Mouse (Mus musculus): Measurements from ENCODE around the gene Olfr873. TPM values are rescaled to one million over a fixed set of nuclear protein-coding genes. Genes with fewer than 3 reads are reported as not detected.
"Not testable (repeated sequence)": the region's sequence is repeated elsewhere in the genome, so short reads cannot be mapped to it uniquely, and the experiment has no call there.

Olfr873 gene
- total RNA-seq (2014; rRNA removed): not detected in 2 replicates
- polyA plus RNA-seq (2015; fragmentation: Nextera tagmentation; extraction: Ambion mirVana): not detected in 2 replicates

GRCm38 (mm10) chr9:20298232-20298631 is at the start of gene Olfr873:
Gene Olfr873 (plus strand): TSS chr9:20298532.
- no peaks in the 10 kb centered on the region for H3K9me3 ChIP-seq (ENCODE audit: low read length)
- no peaks in the 10 kb centered on the region for H3K4me1 ChIP-seq (ENCODE audit: insufficient read depth)
- TF ChIP-seq CTCF (IDR thresholded peaks at IDR 0.05; ENCODE audit: low read depth): no peak
- H3K9ac ChIP-seq: no peak within 1 kb of the TSS
- no peaks in the 10 kb centered on the region for H3K27me3 ChIP-seq (ENCODE audit: insufficient read depth, low read length)
- no peak for DNase-seq
- WGBS: 94% methylated on average over 1 of the region's 1 CpGs
- no peaks in the 10 kb centered on the region for H3K36me3 ChIP-seq (ENCODE audit: insufficient read depth)
- no peak within 1 kb of the TSS for H3K27ac ChIP-seq (ENCODE audit: low read depth, low read length)
- no peak within 1 kb of the TSS for H3K4me3 ChIP-seq (ENCODE audit: low read depth, low read length)
- no peak for ATAC-seq
- no peak within 1 kb of the TSS for H3K4me2 ChIP-seq (ENCODE audit: low read depth)

- no peak within 1 kb of the TSS for H3K4me3 ChIP-seq (ENCODE audit: low read depth, low read length)
- H3K4me1 ChIP-seq (ENCODE audit: insufficient read depth): no peaks in the 10 kb centered on the region
- no peaks in the 10 kb centered on the region for H3K36me3 ChIP-seq (ENCODE audit: insufficient read depth)
- ATAC-seq (no peak), DNase-seq (no peak)
- H3K27ac ChIP-seq (ENCODE audit: low read depth, low read length): no peak within 1 kb of the TSS
- 86% methylated on average over 1 of the region's 1 CpGs for WGBS
- TF ChIP-seq CTCF (IDR thresholded peaks at IDR 0.05; ENCODE audit: low read depth): no peak
- no peaks in the 10 kb centered on the region for H3K9me3 ChIP-seq (ENCODE audit: low read length)
- no peak within 1 kb of the TSS for H3K4me2 ChIP-seq (ENCODE audit: low read depth)
- H3K9ac ChIP-seq: no peak within 1 kb of the TSS
- H3K27me3 ChIP-seq (ENCODE audit: insufficient read depth, low read length): no peaks in the 10 kb centered on the region
Observed at GRCm38 (mm10) chr9:20282051-20282450, 16.3 kb upstream of the Olfr873 start, which contains the start of gene Olfr39. Gene Olfr39 (plus strand): TSS chr9:20282351.

- not testable (repeated sequence) for H3K9ac ChIP-seq; H3K36me3 ChIP-seq (ENCODE audit: insufficient read depth); H3K27ac ChIP-seq (ENCODE audit: low read depth, low read length); H3K4me1 ChIP-seq (ENCODE audit: insufficient read depth); H3K27me3 ChIP-seq (ENCODE audit: insufficient read depth, low read length); H3K9me3 ChIP-seq (ENCODE audit: low read length); DNase-seq; ATAC-seq; H3K4me2 ChIP-seq (ENCODE audit: low read depth); H3K4me3 ChIP-seq (ENCODE audit: low read depth, low read length)
- 78% methylated on average over 5 of the region's 5 CpGs for WGBS
Observed at GRCm38 (mm10) chr9:20295562-20295961, 2.8 kb upstream of the Olfr873 start.

- no peak for DNase-seq
- Histone ChIP-seq H3K27me3 (ENCODE audit: insufficient read depth, low read length) (no peaks in the 10 kb centered on the region), H3K4me1 (ENCODE audit: insufficient read depth) (no peaks in the 10 kb centered on the region), H3K27ac (ENCODE audit: low read depth, low read length) (no peak within 1 kb of the TSS), H3K4me3 (ENCODE audit: low read depth, low read length) (no peak within 1 kb of the TSS), H3K36me3 (ENCODE audit: insufficient read depth) (no peaks in the 10 kb centered on the region), H3K9ac (no peak within 1 kb of the TSS), H3K4me2 (ENCODE audit: low read depth) (no peak within 1 kb of the TSS), H3K9me3 (ENCODE audit: low read length) (no peaks in the 10 kb centered on the region)
- TF ChIP-seq CTCF (IDR thresholded peaks at IDR 0.05; ENCODE audit: low read depth): no peak
- ATAC-seq: no peak
Observed at GRCm38 (mm10) chr9:20335994-20336393, 37.7 kb downstream of the Olfr873 start, which contains the start of gene Olfr18. Gene Olfr18 (minus strand): TSS chr9:20336094.

GRCm38 (mm10) chr9:20348501-20348900 is 50.2 kb downstream of the Olfr873 start:
- H3K4me2 ChIP-seq (ENCODE audit: low read depth): no peak overlapping the region
- no peak for DNase-seq
- no peaks in the 10 kb centered on the region for H3K27me3 ChIP-seq (ENCODE audit: insufficient read depth, low read length)
- no peak overlapping the region for H3K27ac ChIP-seq (ENCODE audit: low read depth, low read length)
- no peak overlapping the region for H3K9ac ChIP-seq
- H3K9me3 ChIP-seq (ENCODE audit: low read length): no peaks in the 10 kb centered on the region
- peaks cover 36% of the 10 kb centered on the region for H3K36me3 ChIP-seq (ENCODE audit: insufficient read depth)
- whole genome bisulfite sequencing: 89% methylated on average over 4 of the region's 4 CpGs
- no peaks in the 10 kb centered on the region for H3K4me1 ChIP-seq (ENCODE audit: insufficient read depth)
- ATAC-seq: no peak
- TF ChIP-seq CTCF (IDR thresholded peaks at IDR 0.05; ENCODE audit: low read depth): no peak
- H3K4me3 ChIP-seq (ENCODE audit: low read depth, low read length): no peak overlapping the region

Other genes starting within 250 kb of the Olfr873 start
- not detected in 2 replicates for gene Olfr867, start 241.0 kb upstream of the Olfr873 start, total RNA-seq (2014; rRNA removed)
- not detected in 2 replicates for gene Olfr867, start 241.0 kb upstream of the Olfr873 start, polyA plus RNA-seq (2015; fragmentation: Nextera tagmentation; extraction: Ambion mirVana)
- gene Olfr868, start 199.9 kb upstream of the Olfr873 start, total RNA-seq (2014; rRNA removed): not detected in 2 replicates
- gene Olfr868, start 199.9 kb upstream of the Olfr873 start, polyA plus RNA-seq (2015; fragmentation: Nextera tagmentation; extraction: Ambion mirVana): not detected in 2 replicates
- not detected in 2 replicates for gene Olfr869, start 169.5 kb upstream of the Olfr873 start, total RNA-seq (2014; rRNA removed)
- gene Olfr869, start 169.5 kb upstream of the Olfr873 start, polyA plus RNA-seq (2015; fragmentation: Nextera tagmentation; extraction: Ambion mirVana): not detected in 2 replicates
- gene Olfr870, start 124.5 kb upstream of the Olfr873 start, total RNA-seq (2014; rRNA removed): not detected in 2 replicates
- not detected in 2 replicates for gene Olfr870, start 124.5 kb upstream of the Olfr873 start, polyA plus RNA-seq (2015; fragmentation: Nextera tagmentation; extraction: Ambion mirVana)
- not detected in 2 replicates for gene Olfr871, start 86.3 kb upstream of the Olfr873 start, total RNA-seq (2014; rRNA removed)
- not detected in 2 replicates for gene Olfr871, start 86.3 kb upstream of the Olfr873 start, polyA plus RNA-seq (2015; fragmentation: Nextera tagmentation; extraction: Ambion mirVana)
- not detected in 2 replicates for gene Olfr872, start 61.4 kb upstream of the Olfr873 start, total RNA-seq (2014; rRNA removed)
- gene Olfr872, start 61.4 kb upstream of the Olfr873 start, polyA plus RNA-seq (2015; fragmentation: Nextera tagmentation; extraction: Ambion mirVana): not detected in 2 replicates
- not detected in 2 replicates for gene Olfr39, start 16.2 kb upstream of the Olfr873 start, total RNA-seq (2014; rRNA removed)
- not detected in 2 replicates for gene Olfr39, start 16.2 kb upstream of the Olfr873 start, polyA plus RNA-seq (2015; fragmentation: Nextera tagmentation; extraction: Ambion mirVana)
- 0.10 TPM in 1 of 2 replicates, not detected in the other for gene Olfr18, start 37.6 kb downstream of the Olfr873 start, total RNA-seq (2014; rRNA removed)
- gene Olfr18, start 37.6 kb downstream of the Olfr873 start, polyA plus RNA-seq (2015; fragmentation: Nextera tagmentation; extraction: Ambion mirVana): 0.13 TPM in 1 of 2 replicates, not detected in the other
- gene Zfp560, start 86.6 kb downstream of the Olfr873 start, total RNA-seq (2014; rRNA removed): 51.3 and 55.8 TPM in 2 replicates
- 88.3 and 119 TPM in 2 replicates for gene Zfp560, start 86.6 kb downstream of the Olfr873 start, polyA plus RNA-seq (2015; fragmentation: Nextera tagmentation; extraction: Ambion mirVana)
- gene Zfp26, start 161.6 kb downstream of the Olfr873 start, total RNA-seq (2014; rRNA removed): 35.3 and 40.6 TPM in 2 replicates
- 6.3 and 9.2 TPM in 2 replicates for gene Zfp26, start 161.6 kb downstream of the Olfr873 start, polyA plus RNA-seq (2015; fragmentation: Nextera tagmentation; extraction: Ambion mirVana)
- 51.8 and 54.2 TPM in 2 replicates for gene Zfp426, start 194.2 kb downstream of the Olfr873 start, total RNA-seq (2014; rRNA removed)
- gene Zfp426, start 194.2 kb downstream of the Olfr873 start, polyA plus RNA-seq (2015; fragmentation: Nextera tagmentation; extraction: Ambion mirVana): 18.9 and 22.0 TPM in 2 replicates
- gene Zfp266, start 222.9 kb downstream of the Olfr873 start, total RNA-seq (2014; rRNA removed): 123 and 156 TPM in 2 replicates
- gene Zfp266, start 222.9 kb downstream of the Olfr873 start, polyA plus RNA-seq (2015; fragmentation: Nextera tagmentation; extraction: Ambion mirVana): 44.3 and 57.1 TPM in 2 replicates

Data from forebrain, postnatal 0 days (tissue).